Mouse (Mus musculus): ENCODE measurements at regions not wholly inside any gene's neighbourhood (a gene's known extent, or its start where the extent isn't known, plus 50 kb on each side); places are given as distances from the start of the nearest gene placed in this dataset.
"Not testable (repeated sequence)": the region's sequence is repeated elsewhere in the genome, so short reads cannot be mapped to it uniquely, and the experiment has no call there.

- DNase-seq (ENCODE audit: low spot score), result no peak
Measured at GRCm38 (mm10) chr14:15868520-15868919, 380.6 kb upstream of the Ngly1 start.

GRCm38 (mm10) chr14:15872013-15872412 is 377.1 kb upstream of the Ngly1 start:
- DNase-seq (ENCODE audit: low spot score), result no peak

GRCm38 (mm10) chr14:15880146-15880545 is 368.9 kb upstream of the Ngly1 start:
- no peak for DNase-seq (ENCODE audit: low spot score)

- DNase-seq (ENCODE audit: low spot score), result peak; percentile 80
Measured at GRCm38 (mm10) chr14:15881284-15881683, 367.8 kb upstream of the Ngly1 start.

- no peak for DNase-seq (ENCODE audit: low spot score)
Measured at GRCm38 (mm10) chr14:15884641-15885340, 364.3 kb upstream of the Ngly1 start.

GRCm38 (mm10) chr14:15897098-15897497 is 352.0 kb upstream of the Ngly1 start:
- no peak for DNase-seq (ENCODE audit: low spot score)

GRCm38 (mm10) chr14:15906429-15906828 is 342.7 kb upstream of the Ngly1 start:
- DNase-seq (ENCODE audit: low spot score), result not testable (repeated sequence)

- DNase-seq (ENCODE audit: low spot score), result peak; percentile 16
Measured at GRCm38 (mm10) chr14:15913206-15913605, 335.9 kb upstream of the Ngly1 start.

GRCm38 (mm10) chr14:15914176-15914575 is 334.9 kb upstream of the Ngly1 start:
- DNase-seq (ENCODE audit: low spot score), result no peak

- DNase-seq (ENCODE audit: low spot score), result not testable (repeated sequence)
Measured at GRCm38 (mm10) chr14:15924676-15925075, 324.4 kb upstream of the Ngly1 start.

GRCm38 (mm10) chr14:15934729-15935128 is 314.4 kb upstream of the Ngly1 start:
- no peak for DNase-seq (ENCODE audit: low spot score)

- DNase-seq (ENCODE audit: low spot score), result no peak
Measured at GRCm38 (mm10) chr14:15970321-15970720, 278.8 kb upstream of the Ngly1 start.

- no peak for DNase-seq (ENCODE audit: low spot score)
Measured at GRCm38 (mm10) chr14:15970767-15971166, 278.3 kb upstream of the Ngly1 start.

GRCm38 (mm10) chr14:15971306-15971705 is 277.8 kb upstream of the Ngly1 start:
- no peak for DNase-seq (ENCODE audit: low spot score)

- DNase-seq (ENCODE audit: low spot score), result no peak
Measured at GRCm38 (mm10) chr14:15977366-15977765, 271.7 kb upstream of the Ngly1 start.

- DNase-seq (ENCODE audit: low spot score), result no peak
Measured at GRCm38 (mm10) chr14:15978329-15978728, 270.8 kb upstream of the Ngly1 start.

- DNase-seq (ENCODE audit: low spot score), result no peak
Measured at GRCm38 (mm10) chr14:16005409-16005808, 243.7 kb upstream of the Ngly1 start.

- DNase-seq (ENCODE audit: low spot score), result no peak
Measured at GRCm38 (mm10) chr14:16006968-16007367, 242.1 kb upstream of the Ngly1 start.

GRCm38 (mm10) chr14:16009778-16010177 is 239.3 kb upstream of the Ngly1 start:
- no peak for DNase-seq (ENCODE audit: low spot score)

GRCm38 (mm10) chr14:16023853-16024252 is 225.2 kb upstream of the Ngly1 start:
- DNase-seq (ENCODE audit: low spot score), result peak; percentile 13

GRCm38 (mm10) chr14:16037771-16038170 is 211.3 kb upstream of the Ngly1 start:
- DNase-seq (ENCODE audit: low spot score), result no peak

GRCm38 (mm10) chr14:16038336-16038735 is 210.7 kb upstream of the Ngly1 start:
- no peak for DNase-seq (ENCODE audit: low spot score)

GRCm38 (mm10) chr14:16044466-16044865 is 204.6 kb upstream of the Ngly1 start:
- DNase-seq (ENCODE audit: low spot score), result peak; percentile 6

GRCm38 (mm10) chr14:16072534-16072933 is 176.5 kb upstream of the Ngly1 start:
- not testable (repeated sequence) for DNase-seq (ENCODE audit: low spot score)

Measured in thymus, postnatal 0 days (tissue).